Mouse (Mus musculus) layer of hippocampus, adult 9-10 months (tissue): Measurements from ENCODE around the gene Carmil1.

Source experiments
- DNase-seq: peaks from one replicate; pipeline ENCODE4 v3.0.0; 2022; ENCODE audit warnings: low spot score

The Carmil1 gene

GRCm38 (mm10) chr13:24260751-24261591 is 19.6 kb downstream of the Carmil1 start:
- no peak for DNase-seq

DNA sequence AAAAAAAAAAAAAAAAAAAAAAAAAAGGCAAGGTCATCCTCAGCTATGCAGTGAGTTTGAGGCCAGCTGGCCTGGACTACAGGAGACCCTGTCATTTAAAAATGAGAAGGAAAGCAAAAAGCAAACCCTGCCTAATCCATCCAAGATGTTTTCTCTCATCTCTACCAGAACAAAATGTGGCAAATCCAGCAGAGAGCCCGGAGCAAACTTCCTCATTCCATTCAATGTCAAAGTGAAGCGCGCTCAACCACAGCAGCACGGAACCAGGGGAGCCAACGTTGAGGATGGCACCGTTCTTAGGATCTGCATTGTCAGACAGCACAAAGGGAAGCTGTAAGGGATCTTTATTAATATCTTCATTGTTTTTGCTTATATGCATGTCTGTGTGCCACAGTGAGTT is 22.8 kb downstream of the Carmil1 start:
- no peak for DNase-seq

- peak; percentile 32 for DNase-seq
Measured at GRCm38 (mm10) chr13:24253989-24254388, 26.6 kb downstream of the Carmil1 start.

GRCm38 (mm10) chr13:24253551-24253950 is 27.0 kb downstream of the Carmil1 start:
- no peak for DNase-seq

- no peak for DNase-seq
Measured at GRCm38 (mm10) chr13:24251236-24251635, 29.4 kb downstream of the Carmil1 start.

GRCm38 (mm10) chr13:24247928-24248327 is 32.7 kb downstream of the Carmil1 start:
- DNase-seq, result no peak

- DNase-seq, result no peak
Measured at GRCm38 (mm10) chr13:24247441-24247840, 33.2 kb downstream of the Carmil1 start.

DNA sequence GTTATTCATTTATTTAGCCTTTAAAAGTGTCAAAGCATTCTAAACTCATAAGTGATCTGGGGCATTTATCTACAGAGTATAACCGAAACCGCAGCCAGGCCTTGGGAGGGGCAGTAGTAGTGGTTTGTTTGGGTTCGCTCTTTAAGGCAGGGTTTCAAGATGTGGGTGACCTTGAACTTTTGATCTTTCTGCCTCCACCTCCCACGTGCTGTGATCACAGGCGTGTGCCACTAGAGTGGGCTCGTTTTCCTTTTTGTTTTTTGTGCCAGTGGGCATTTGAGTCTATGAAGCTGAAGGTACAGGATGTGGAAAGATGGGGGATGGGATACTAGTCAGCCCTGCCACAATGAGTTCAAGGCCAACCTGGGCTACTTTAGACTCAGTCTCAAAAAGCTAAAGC is 34.3 kb downstream of the Carmil1 start:
- DNase-seq, result no peak

GRCm38 (mm10) chr13:24244613-24245012 is 36.0 kb downstream of the Carmil1 start:
- DNase-seq, result no peak

GRCm38 (mm10) chr13:24243964-24244363 is 36.6 kb downstream of the Carmil1 start:
- no peak for DNase-seq

DNA sequence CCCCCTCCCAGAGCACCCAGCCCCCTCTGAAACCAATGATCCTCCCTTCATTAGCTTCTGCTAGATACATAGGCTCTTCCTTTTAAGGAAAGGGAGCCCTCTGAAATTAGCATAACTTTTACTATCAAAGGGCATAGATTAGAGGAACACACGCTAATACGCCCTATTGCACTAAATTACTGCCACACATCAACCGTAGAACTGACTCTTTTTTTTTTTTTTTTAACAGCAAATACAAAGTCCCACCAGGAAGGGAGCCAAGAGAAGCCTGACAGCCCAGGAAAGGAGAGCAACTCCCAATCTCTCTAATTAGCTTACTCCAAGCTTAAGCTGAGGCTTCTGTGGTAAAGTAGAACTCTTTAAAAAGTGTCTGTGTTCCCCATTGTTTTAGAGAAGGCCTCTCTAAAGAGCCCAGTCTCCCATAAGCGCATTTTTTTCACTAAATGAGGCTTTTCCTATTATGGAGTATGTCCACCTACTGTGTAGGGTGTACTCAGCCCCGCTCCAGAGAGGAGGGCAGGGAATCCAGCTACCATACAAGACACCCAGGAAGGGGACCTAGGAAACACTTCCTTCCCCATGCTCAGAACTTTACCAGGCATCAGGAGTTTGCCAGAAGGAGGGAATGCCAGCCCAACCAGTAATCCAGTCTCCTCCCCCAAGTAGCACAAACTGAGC is 38.0 kb downstream of the Carmil1 start:
- DNase-seq, result no peak

- no peak for DNase-seq
Measured at GRCm38 (mm10) chr13:24241201-24241600, 39.4 kb downstream of the Carmil1 start.

- no peak for DNase-seq
Measured at GRCm38 (mm10) chr13:24240430-24240829, 40.2 kb downstream of the Carmil1 start.

DNA sequence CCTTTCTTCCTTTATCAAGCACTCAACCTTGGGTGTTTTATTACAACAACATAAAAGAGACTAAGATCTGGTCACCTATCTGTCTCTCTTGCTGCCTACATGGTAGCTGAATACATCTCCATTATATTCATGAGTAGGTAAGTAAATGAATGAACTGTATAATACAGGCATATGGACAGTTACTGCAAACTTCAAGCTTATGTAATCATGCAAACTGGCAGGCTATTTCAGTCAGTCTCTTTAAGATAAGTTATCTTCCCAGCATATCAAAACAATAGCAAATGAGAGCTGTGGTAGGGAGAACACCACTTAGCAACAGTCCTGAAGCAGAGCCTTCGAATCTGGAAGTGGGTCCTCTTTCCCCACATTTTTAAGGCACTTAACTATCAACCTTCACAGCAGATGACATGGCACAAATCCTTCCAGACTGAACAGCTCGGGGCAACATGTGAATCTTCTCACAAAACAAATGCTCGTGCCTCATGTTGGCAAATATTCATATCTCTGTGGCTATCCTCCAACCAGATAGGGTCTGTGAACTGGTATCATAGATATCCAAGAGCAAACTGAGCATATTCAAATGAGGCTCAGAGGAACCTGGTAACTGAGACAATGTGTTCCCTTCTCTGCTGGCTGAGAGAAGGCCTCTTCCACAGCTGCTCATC is 42.0 kb downstream of the Carmil1 start:
- peak; percentile 30 for DNase-seq

GRCm38 (mm10) chr13:24236736-24237135 is 43.9 kb downstream of the Carmil1 start:
- DNase-seq, result peak; percentile 44

GRCm38 (mm10) chr13:24232750-24233149 is 47.8 kb downstream of the Carmil1 start:
- no peak for DNase-seq

GRCm38 (mm10) chr13:24231746-24232483 is 48.7 kb downstream of the Carmil1 start:
- DNase-seq, result no peak

- DNase-seq, result no peak
Measured at GRCm38 (mm10) chr13:24231146-24231545, 49.4 kb downstream of the Carmil1 start.

- no peak for DNase-seq
Measured at GRCm38 (mm10) chr13:24230541-24231095, 50.0 kb downstream of the Carmil1 start.

DNA sequence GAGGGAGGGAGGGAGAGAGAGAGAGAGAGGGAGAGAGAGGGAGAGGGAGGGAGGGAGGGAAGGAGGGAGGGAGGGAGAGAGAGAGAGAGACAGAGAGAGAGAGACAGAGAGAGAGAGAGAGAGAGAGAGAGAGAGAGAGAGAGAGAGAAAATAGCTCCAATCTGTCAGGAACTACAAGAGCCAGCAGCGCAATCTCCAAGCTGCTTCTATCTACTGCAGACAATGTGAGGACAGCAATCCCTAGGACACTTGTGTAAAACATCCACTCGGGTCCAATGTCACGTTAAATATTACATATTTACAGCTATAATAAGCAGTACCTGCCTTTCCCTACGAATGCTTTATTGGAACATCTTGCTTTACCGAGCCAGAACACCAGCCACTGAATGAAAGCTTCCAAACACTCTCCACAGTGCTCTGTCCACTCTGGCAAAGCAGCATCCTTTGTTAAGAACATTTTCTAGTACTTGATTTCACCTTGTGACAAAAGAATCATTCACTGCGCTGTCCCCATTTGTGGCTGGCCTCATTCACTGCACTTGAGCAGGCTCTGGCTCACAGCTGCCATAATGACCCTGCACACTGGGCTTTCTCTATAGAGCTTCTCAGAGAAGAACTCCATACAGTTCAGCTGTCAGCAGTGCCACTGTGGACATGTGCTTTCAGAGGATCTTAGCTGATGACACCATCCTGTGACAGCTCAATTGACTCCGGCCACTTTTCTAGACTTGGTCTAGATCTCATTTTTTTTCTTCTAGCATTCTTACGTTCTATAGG is 57.0 kb downstream of the Carmil1 start:
- DNase-seq, result no peak

DNA sequence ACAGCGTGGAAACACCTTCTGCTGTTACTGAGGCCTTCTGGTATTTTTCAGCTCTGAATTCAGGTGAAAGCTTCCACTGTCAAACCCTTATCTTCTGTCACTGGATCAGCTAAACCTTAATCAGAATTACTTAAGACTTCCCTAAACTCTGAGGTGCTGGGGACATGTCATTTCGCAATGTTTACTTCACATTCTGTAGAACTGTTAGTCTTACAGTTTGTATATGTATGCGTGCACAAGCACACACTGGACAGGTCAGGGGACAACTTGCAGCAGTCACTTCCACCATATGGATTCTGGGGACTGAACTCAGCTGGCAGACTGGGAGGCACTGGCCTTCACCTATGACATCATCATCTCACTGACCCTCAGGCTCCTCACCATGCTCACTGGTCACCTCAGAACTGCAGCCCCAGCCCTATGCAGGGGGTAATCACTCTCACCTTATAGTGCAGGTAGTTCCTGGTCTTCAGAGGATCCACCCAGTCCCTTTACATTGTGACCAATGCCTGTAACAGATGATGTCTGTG is 60.1 kb downstream of the Carmil1 start:
- DNase-seq, result no peak
